Mouse (Mus musculus): ENCODE results near the gene Myo15b. TPM values are rescaled to one million over a fixed set of nuclear protein-coding genes. Genes with fewer than 3 reads are reported as not detected.

Myo15b gene
- polyA plus RNA-seq, 1 experiment, result 0.16 TPM

DNA sequence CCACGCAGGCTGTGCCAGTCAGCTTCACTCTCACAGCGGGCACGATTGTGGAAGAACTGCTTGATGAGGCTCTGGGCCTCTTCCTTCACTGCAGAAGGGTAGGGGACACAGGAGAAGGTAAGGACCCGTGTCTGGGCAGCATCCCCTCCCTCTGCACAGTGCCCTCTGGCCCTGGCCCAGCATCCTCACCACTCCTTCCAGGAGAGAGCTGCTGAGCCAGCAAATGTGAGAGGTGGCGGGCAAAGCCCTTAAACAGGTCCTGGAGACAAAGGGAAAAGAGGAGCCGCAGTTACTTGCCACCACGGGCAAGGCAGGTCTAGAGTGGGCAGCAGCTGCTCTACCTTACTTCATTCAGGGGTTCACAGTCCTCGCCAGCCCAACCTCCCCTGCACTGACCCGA, 34.9 kb downstream of the Myo15b start:
- Histone ChIP-seq H3K27me3 (ENCODE audit: control insufficient read depth, insufficient read depth, low read length) (no peaks in the 10 kb centered on the region), H3K4me1 (ENCODE audit: control insufficient read depth, insufficient read depth, low read length) (no peaks in the 10 kb centered on the region), H3K4me3 (replicated peaks; ENCODE audit: insufficient read depth, low read depth, low read length) (no peak overlapping the region), H3K27ac (ENCODE audit: insufficient read depth, low read length) (no peak overlapping the region)
- TF ChIP-seq POLR2A (IDR thresholded peaks at IDR 0.05; ENCODE audit: borderline replicate concordance, insufficient read depth, low read length), result no peak
- TF ChIP-seq CTCF (IDR thresholded peaks at IDR 0.05; ENCODE audit: borderline replicate concordance, insufficient read depth, low read depth, low read length), result no peak
- 79% methylated on average over 9 of the region's 9 CpGs for WGBS
- no peak for DNase-seq

- 74% methylated on average over 14 of the region's 14 CpGs for WGBS
- H3K4me1 ChIP-seq (ENCODE audit: control insufficient read depth, insufficient read depth, low read length), result no peaks in the 10 kb centered on the region
- no peak for TF ChIP-seq POLR2A (IDR thresholded peaks at IDR 0.05; ENCODE audit: borderline replicate concordance, insufficient read depth, low read length)
- no peak for TF ChIP-seq CTCF (IDR thresholded peaks at IDR 0.05; ENCODE audit: borderline replicate concordance, insufficient read depth, low read depth, low read length)
- no peak overlapping the region for H3K27ac ChIP-seq (ENCODE audit: insufficient read depth, low read length)
- H3K4me3 ChIP-seq (replicated peaks; ENCODE audit: insufficient read depth, low read depth, low read length), result no peak overlapping the region
- DNase-seq, result peak; percentile 39 to 56
- H3K27me3 ChIP-seq (ENCODE audit: control insufficient read depth, insufficient read depth, low read length), result no peaks in the 10 kb centered on the region
Observed at GRCm38 (mm10) chr11:115894755-115895520, 36.7 kb downstream of the Myo15b start.

GRCm38 (mm10) chr11:115898446-115898845, 40.2 kb downstream of the Myo15b start:
- Histone ChIP-seq H3K4me1 (ENCODE audit: control insufficient read depth, insufficient read depth, low read length) (no peaks in the 10 kb centered on the region), H3K4me3 (replicated peaks; ENCODE audit: insufficient read depth, low read depth, low read length) (no peak overlapping the region), H3K27me3 (ENCODE audit: control insufficient read depth, insufficient read depth, low read length) (no peaks in the 10 kb centered on the region), H3K27ac (ENCODE audit: insufficient read depth, low read length) (no peak overlapping the region)
- DNase-seq, result no peak
- WGBS, result 79% methylated on average over 7 of the region's 7 CpGs
- TF ChIP-seq CTCF (IDR thresholded peaks at IDR 0.05; ENCODE audit: borderline replicate concordance, insufficient read depth, low read depth, low read length) (no peak), POLR2A (IDR thresholded peaks at IDR 0.05; ENCODE audit: borderline replicate concordance, insufficient read depth, low read length) (no peak)

- no peak overlapping the region for H3K27ac ChIP-seq (ENCODE audit: insufficient read depth, low read length)
- H3K4me3 ChIP-seq (replicated peaks; ENCODE audit: insufficient read depth, low read depth, low read length), result no peak overlapping the region
- 1% methylated on average over 4 of the region's 4 CpGs for WGBS
- no peaks in the 10 kb centered on the region for H3K4me1 ChIP-seq (ENCODE audit: control insufficient read depth, insufficient read depth, low read length)
- TF ChIP-seq POLR2A (IDR thresholded peaks at IDR 0.05; ENCODE audit: borderline replicate concordance, insufficient read depth, low read length), result no peak
- peak; percentile 66 for TF ChIP-seq CTCF (IDR thresholded peaks at IDR 0.05; ENCODE audit: borderline replicate concordance, insufficient read depth, low read depth, low read length)
- DNase-seq, result peak; percentile 73 to 87
- H3K27me3 ChIP-seq (ENCODE audit: control insufficient read depth, insufficient read depth, low read length), result no peaks in the 10 kb centered on the region
Observed at GRCm38 (mm10) chr11:115898886-115899285, 40.7 kb downstream of the Myo15b start.

DNA sequence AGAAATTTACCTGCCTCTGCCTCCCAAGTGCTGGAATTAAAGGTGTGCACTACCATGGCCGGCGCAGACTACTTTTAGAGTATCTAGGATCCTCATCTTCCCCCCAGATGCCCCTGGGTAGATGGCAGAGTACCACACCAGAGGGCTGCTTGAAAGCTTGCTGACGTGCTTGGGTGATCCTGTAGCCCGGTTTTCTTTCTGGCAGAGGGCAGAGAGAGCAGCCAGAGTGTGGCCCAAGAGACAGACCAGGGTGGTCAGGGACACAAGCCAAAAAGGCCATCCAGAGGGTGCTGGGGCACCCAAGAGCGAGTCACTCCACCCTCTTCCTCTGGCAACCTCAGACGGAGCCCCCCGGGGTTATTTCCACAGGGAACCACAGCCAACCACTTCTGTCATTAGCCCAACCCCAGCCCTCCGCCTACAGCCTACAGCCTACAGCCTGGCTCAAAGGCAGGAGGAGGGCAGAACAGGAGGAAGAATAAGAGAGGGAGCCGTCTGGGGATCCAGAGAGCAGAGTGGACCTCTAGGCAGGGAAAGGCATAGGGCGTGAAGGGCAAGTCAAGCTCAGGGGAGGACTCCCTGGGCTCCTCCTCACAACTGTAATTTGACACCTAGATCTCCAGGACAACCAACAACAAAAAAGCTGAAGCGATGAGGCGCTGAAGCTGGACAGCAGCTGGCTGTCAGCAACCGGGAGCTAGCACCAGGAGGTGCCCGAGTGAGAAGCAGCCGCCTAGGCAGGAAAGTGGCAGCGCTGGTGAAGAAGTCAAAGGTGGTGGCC, 41.5 kb downstream of the Myo15b start, which contains the start of gene Smim5:
Gene Smim5, plus strand, starts transcription at position 481 of the 781 bp plus-strand sequence.
- H3K27me3 ChIP-seq (ENCODE audit: control insufficient read depth, insufficient read depth, low read length), result no peaks in the 10 kb centered on the region
- H3K4me3 ChIP-seq (replicated peaks; ENCODE audit: insufficient read depth, low read depth, low read length), result no peak within 1 kb of the TSS
- no peak for TF ChIP-seq POLR2A (IDR thresholded peaks at IDR 0.05; ENCODE audit: borderline replicate concordance, insufficient read depth, low read length)
- no peak for TF ChIP-seq CTCF (IDR thresholded peaks at IDR 0.05; ENCODE audit: borderline replicate concordance, insufficient read depth, low read depth, low read length)
- no peaks in the 10 kb centered on the region for H3K4me1 ChIP-seq (ENCODE audit: control insufficient read depth, insufficient read depth, low read length)
- DNase-seq, result no peak
- H3K27ac ChIP-seq (ENCODE audit: insufficient read depth, low read length), result no peak within 1 kb of the TSS
- WGBS, result 58% methylated on average over 16 of the region's 16 CpGs

DNA sequence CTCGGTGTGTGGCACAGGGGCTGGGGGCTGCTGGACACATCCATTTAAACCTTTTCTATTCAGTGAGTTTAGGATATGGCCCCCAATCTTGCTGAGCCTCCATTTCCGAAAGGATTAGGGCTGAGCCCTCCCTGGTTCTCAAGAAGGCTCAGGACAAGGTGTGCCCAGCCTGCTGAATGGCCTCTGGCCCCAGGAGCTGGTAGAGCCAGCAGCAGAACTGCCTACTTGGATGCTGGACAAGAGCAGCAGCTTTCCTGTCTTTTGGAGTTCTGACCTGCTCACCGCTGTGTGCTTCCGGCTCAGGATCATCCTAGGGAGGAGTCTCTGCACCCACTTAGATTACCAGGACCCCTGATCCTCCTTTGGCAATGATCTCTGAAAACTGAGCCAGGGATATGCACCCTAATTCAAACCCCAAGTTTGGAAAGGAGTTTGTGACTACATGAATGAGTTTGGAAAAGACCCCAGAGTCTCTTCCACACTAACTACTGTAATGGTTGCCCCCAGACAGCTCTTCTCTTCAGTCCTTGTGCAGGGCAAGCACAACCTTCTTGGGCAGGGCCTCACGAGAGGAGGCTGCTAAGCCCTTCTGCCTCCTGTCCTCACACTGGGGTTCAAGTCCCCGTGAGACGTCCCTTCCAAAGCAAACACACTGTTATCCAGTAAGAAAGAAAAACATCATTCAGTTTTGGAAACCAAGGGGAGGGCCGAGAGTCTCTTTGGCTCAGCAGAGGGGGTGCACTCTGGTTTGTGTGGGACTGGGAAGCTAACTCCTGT, 42.5 kb downstream of the Myo15b start:
- TF ChIP-seq POLR2A (IDR thresholded peaks at IDR 0.05; ENCODE audit: borderline replicate concordance, insufficient read depth, low read length), result no peak
- no peak for TF ChIP-seq CTCF (IDR thresholded peaks at IDR 0.05; ENCODE audit: borderline replicate concordance, insufficient read depth, low read depth, low read length)
- DNase-seq, result no peak
- no peak overlapping the region for H3K27ac ChIP-seq (ENCODE audit: insufficient read depth, low read length)
- no peaks in the 10 kb centered on the region for H3K27me3 ChIP-seq (ENCODE audit: control insufficient read depth, insufficient read depth, low read length)
- no peaks in the 10 kb centered on the region for H3K4me1 ChIP-seq (ENCODE audit: control insufficient read depth, insufficient read depth, low read length)
- H3K4me3 ChIP-seq (replicated peaks; ENCODE audit: insufficient read depth, low read depth, low read length), result no peak overlapping the region
- WGBS, result 88% methylated on average over 8 of the region's 8 CpGs

- Histone ChIP-seq H3K4me3 (replicated peaks; ENCODE audit: insufficient read depth, low read depth, low read length) (no peak overlapping the region), H3K4me1 (ENCODE audit: control insufficient read depth, insufficient read depth, low read length) (no peaks in the 10 kb centered on the region), H3K27me3 (ENCODE audit: control insufficient read depth, insufficient read depth, low read length) (no peaks in the 10 kb centered on the region), H3K27ac (ENCODE audit: insufficient read depth, low read length) (no peak overlapping the region)
- WGBS, result 92% methylated on average over 9 of the region's 9 CpGs
- no peak for DNase-seq
- TF ChIP-seq POLR2A (IDR thresholded peaks at IDR 0.05; ENCODE audit: borderline replicate concordance, insufficient read depth, low read length) (no peak), CTCF (IDR thresholded peaks at IDR 0.05; ENCODE audit: borderline replicate concordance, insufficient read depth, low read depth, low read length) (no peak)
Observed at GRCm38 (mm10) chr11:115901338-115902161, 43.3 kb downstream of the Myo15b start.
